Mouse (Mus musculus): Measurements from ENCODE around the gene Caskin2. TPM values are rescaled to one million over a fixed set of nuclear protein-coding genes. Genes with fewer than 3 reads are reported as not detected.

The Caskin2 gene
- polyA plus RNA-seq, 1 experiment from 2014 or later: 17.4 TPM

GRCm38 (mm10) chr11:115812533-115813420 is 662 bp downstream of the Caskin2 start:
- H3K4me1 ChIP-seq (ENCODE audit: control insufficient read depth, insufficient read depth, low read length): peaks cover 59% of the 10 kb centered on the region
- 2% methylated on average over 28 of the region's 28 CpGs for WGBS (ENCODE audit: insufficient replicate concordance)

GRCm38 (mm10) chr11:115812095-115812494 is 1.3 kb downstream of the Caskin2 start:
- no peaks in the 10 kb centered on the region for H3K27me3 ChIP-seq (ENCODE audit: control insufficient read depth, insufficient read depth, low read length)
- peaks cover 4% of the 10 kb centered on the region for H3K36me3 ChIP-seq (ENCODE audit: control insufficient read depth, insufficient read depth, low read length)
- ATAC-seq (replicated peaks; ENCODE audit: insufficient number of reproducible peaks, low FRiP score, low TSS enrichment): no peak
- peaks cover 61% of the 10 kb centered on the region for H3K4me1 ChIP-seq (ENCODE audit: control insufficient read depth, insufficient read depth, low read length)
- peak overlapping the region; percentile 91 for H3K4me2 ChIP-seq
- peak overlapping the region; percentile 89 for H3K4me3 ChIP-seq (ENCODE audit: low read depth, low read length)
- no peaks in the 10 kb centered on the region for H3K9me3 ChIP-seq (replicated peaks; ENCODE audit: control insufficient read depth, low read length)
- WGBS (ENCODE audit: insufficient replicate concordance): 24% methylated on average over 7 of the region's 7 CpGs
- H3K9ac ChIP-seq (ENCODE audit: low read depth, low read length): peak overlapping the region; percentile 81
- peak overlapping the region; percentile 82; the same call in 1 of the 2 replicates for H3K27ac ChIP-seq (ENCODE audit: low read depth, low read length)

More at GRCm38 (mm10) chr11:115812533-115813420, 662 bp downstream of the Caskin2 start:
- H3K27ac ChIP-seq (ENCODE audit: low read depth, low read length): peak overlapping the region; percentile 82
- H3K4me2 ChIP-seq: peak overlapping the region; percentile 91
- H3K9me3 ChIP-seq (replicated peaks; ENCODE audit: control insufficient read depth, low read length): no peaks in the 10 kb centered on the region
- no peaks in the 10 kb centered on the region for H3K27me3 ChIP-seq (ENCODE audit: control insufficient read depth, insufficient read depth, low read length)
- H3K4me3 ChIP-seq (ENCODE audit: low read depth, low read length): peak overlapping the region; percentile 89
- H3K9ac ChIP-seq (ENCODE audit: low read depth, low read length): peak overlapping the region; percentile 81
- peaks cover 6% of the 10 kb centered on the region; the same call in 1 of the 2 replicates for H3K36me3 ChIP-seq (ENCODE audit: control insufficient read depth, insufficient read depth, low read length)
- peak; percentile 32; the same call in 1 of the 2 replicates for ATAC-seq (replicated peaks; ENCODE audit: insufficient number of reproducible peaks, low FRiP score, low TSS enrichment)

DNA sequence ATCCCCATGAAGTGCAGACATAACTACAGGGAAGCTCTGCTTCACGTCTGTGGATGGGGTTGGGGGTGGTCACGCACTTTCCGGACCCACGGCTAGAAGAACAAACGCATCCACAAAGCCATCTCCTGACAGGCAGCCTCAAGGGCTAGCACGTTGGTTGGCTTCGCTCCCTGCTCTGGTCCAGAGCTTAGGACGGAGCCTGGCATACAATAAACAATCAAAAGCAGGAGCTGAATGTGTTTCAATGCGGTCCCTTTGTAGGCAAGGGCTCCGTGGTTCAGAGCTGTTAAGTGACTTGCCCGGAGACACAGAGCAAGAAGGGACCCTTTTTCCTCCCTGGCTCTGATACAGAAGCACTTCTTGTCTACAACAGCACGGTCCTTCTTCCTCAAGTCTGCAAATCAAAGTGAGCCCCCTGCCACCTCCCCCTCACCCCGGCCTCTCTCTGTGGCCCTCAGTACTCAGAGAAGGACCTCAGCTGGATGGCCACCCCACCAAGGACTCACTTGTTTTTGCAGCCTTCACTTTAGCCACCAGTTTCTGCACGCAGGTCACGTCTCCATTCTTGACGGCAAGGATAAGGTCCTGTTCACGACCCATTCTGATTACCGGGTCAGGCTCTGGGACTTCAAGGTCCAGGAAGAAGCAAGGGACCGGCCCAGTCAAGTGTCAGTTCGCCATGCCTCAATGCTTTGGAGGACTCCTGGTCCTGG is 1.9 kb downstream of the Caskin2 start:
- peaks cover 7% of the 10 kb centered on the region for H3K36me3 ChIP-seq (ENCODE audit: control insufficient read depth, insufficient read depth, low read length)
- 0 out of 2 replicates have a peak overlapping the region, but pooled peaks have one; percentile 82 for H3K27ac ChIP-seq (ENCODE audit: low read depth, low read length)
- peaks cover 61% of the 10 kb centered on the region for H3K4me1 ChIP-seq (ENCODE audit: control insufficient read depth, insufficient read depth, low read length)
- WGBS (ENCODE audit: insufficient replicate concordance): 70% methylated on average over 20 of the region's 20 CpGs
- peak overlapping the region; percentile 91 for H3K4me2 ChIP-seq
- ATAC-seq (replicated peaks; ENCODE audit: insufficient number of reproducible peaks, low FRiP score, low TSS enrichment): no peak
- no peaks in the 10 kb centered on the region for H3K27me3 ChIP-seq (ENCODE audit: control insufficient read depth, insufficient read depth, low read length)
- no peaks in the 10 kb centered on the region for H3K9me3 ChIP-seq (replicated peaks; ENCODE audit: control insufficient read depth, low read length)
- H3K9ac ChIP-seq (ENCODE audit: low read depth, low read length): peak overlapping the region; percentile 81
- H3K4me3 ChIP-seq (ENCODE audit: low read depth, low read length): peak overlapping the region; percentile 89

DNA sequence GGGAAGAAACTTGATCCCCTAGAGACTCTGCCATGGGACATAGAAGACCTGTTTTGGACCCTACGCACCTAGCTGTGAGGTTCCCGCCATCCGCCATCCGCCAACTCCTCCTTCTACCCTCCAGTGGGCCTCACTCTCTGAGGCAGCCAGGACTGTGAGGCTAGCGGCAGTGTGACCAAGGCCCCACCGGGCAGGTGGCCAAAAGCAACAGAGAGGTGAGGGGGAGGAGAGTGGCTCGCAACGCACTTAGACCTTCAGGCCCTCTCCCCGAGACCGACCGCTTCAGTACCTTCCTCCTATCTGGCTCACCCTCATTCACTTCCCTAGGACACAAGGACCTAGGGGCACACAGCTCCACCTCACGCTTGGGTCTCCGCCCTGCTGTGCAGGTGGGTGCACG is 3.1 kb downstream of the Caskin2 start:
- Histone ChIP-seq H3K4me3 (ENCODE audit: low read depth, low read length) (peak overlapping the region; percentile 89), H3K4me1 (ENCODE audit: control insufficient read depth, insufficient read depth, low read length) (peaks cover 56% of the 10 kb centered on the region), H3K9ac (ENCODE audit: low read depth, low read length) (peak overlapping the region; percentile 47), H3K4me2 (peak overlapping the region; percentile 91), H3K36me3 (ENCODE audit: control insufficient read depth, insufficient read depth, low read length) (peaks cover 8% of the 10 kb centered on the region), H3K27ac (ENCODE audit: low read depth, low read length) (peak overlapping the region; percentile 82), H3K27me3 (ENCODE audit: control insufficient read depth, insufficient read depth, low read length) (no peaks in the 10 kb centered on the region), H3K9me3 (replicated peaks; ENCODE audit: control insufficient read depth, low read length) (no peaks in the 10 kb centered on the region)
- WGBS (ENCODE audit: insufficient replicate concordance): 60% methylated on average over 14 of the region's 14 CpGs
- ATAC-seq (replicated peaks; ENCODE audit: insufficient number of reproducible peaks, low FRiP score, low TSS enrichment): no peak

- Histone ChIP-seq H3K4me1 (ENCODE audit: control insufficient read depth, insufficient read depth, low read length) (peaks cover 55% of the 10 kb centered on the region), H3K9me3 (replicated peaks; ENCODE audit: control insufficient read depth, low read length) (no peaks in the 10 kb centered on the region), H3K4me2 (peak overlapping the region; percentile 91), H3K36me3 (ENCODE audit: control insufficient read depth, insufficient read depth, low read length) (peaks cover 15% of the 10 kb centered on the region), H3K4me3 (ENCODE audit: low read depth, low read length) (peak overlapping the region; percentile 22), H3K9ac (ENCODE audit: low read depth, low read length) (peak overlapping the region; percentile 58; the same call in 1 of the 2 replicates), H3K27ac (ENCODE audit: low read depth, low read length) (peak overlapping the region; percentile 82), H3K27me3 (ENCODE audit: control insufficient read depth, insufficient read depth, low read length) (no peaks in the 10 kb centered on the region)
- ATAC-seq (replicated peaks; ENCODE audit: insufficient number of reproducible peaks, low FRiP score, low TSS enrichment): no peak
- 60% methylated on average over 8 of the region's 8 CpGs for WGBS (ENCODE audit: insufficient replicate concordance)
Measured at GRCm38 (mm10) chr11:115809311-115809781, 4.1 kb downstream of the Caskin2 start.

DNA sequence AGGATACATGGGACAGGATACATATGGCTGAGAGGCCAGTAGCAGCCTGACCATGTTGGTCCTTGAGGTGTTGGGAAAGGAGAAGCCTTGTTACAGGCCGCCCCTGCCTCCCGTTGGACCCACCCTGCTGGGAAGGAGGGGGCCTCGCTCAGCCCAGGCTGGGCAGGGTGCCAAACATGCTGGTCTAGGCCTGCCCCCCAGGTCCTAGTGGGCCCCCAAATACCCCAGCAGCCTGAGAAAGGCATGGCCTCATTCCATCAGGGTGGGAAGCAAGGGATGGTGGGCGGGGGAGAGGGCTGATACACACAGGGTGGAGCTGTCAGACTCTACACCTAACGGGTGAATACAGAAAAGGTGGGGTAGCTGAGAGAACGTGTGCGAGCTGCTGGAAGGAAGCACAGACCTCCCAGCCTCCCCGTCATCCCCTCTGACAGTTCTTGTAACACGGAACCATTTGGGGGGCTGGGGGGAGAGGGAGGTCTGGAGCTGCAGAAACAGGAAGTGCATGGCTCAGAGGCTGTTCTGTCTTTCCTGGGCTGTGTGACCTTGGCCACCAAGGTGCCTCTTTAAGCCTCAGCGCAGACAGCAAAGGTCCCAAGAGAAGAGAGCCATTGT is 4.6 kb downstream of the Caskin2 start:
- Histone ChIP-seq H3K4me2 (peak overlapping the region; percentile 91), H3K4me3 (ENCODE audit: low read depth, low read length) (peak overlapping the region; percentile 22; the same call in 1 of the 2 replicates), H3K9ac (ENCODE audit: low read depth, low read length) (peak overlapping the region; percentile 58), H3K27me3 (ENCODE audit: control insufficient read depth, insufficient read depth, low read length) (no peaks in the 10 kb centered on the region), H3K9me3 (replicated peaks; ENCODE audit: control insufficient read depth, low read length) (no peaks in the 10 kb centered on the region), H3K36me3 (ENCODE audit: control insufficient read depth, insufficient read depth, low read length) (peaks cover 16% of the 10 kb centered on the region), H3K4me1 (ENCODE audit: control insufficient read depth, insufficient read depth, low read length) (peaks cover 52% of the 10 kb centered on the region), H3K27ac (ENCODE audit: low read depth, low read length) (peak overlapping the region; percentile 82)
- 41% methylated on average over 10 of the region's 10 CpGs for WGBS (ENCODE audit: insufficient replicate concordance)
- peak; percentile 8; the same call in 1 of the 2 replicates for ATAC-seq (replicated peaks; ENCODE audit: insufficient number of reproducible peaks, low FRiP score, low TSS enrichment)

- Histone ChIP-seq H3K9me3 (replicated peaks; ENCODE audit: control insufficient read depth, low read length) (no peaks in the 10 kb centered on the region), H3K36me3 (ENCODE audit: control insufficient read depth, insufficient read depth, low read length) (peaks cover 25% of the 10 kb centered on the region), H3K9ac (ENCODE audit: low read depth, low read length) (no peak overlapping the region), H3K4me3 (ENCODE audit: low read depth, low read length) (no peak overlapping the region), H3K4me1 (ENCODE audit: control insufficient read depth, insufficient read depth, low read length) (peaks cover 52% of the 10 kb centered on the region), H3K4me2 (no peak overlapping the region), H3K27me3 (ENCODE audit: control insufficient read depth, insufficient read depth, low read length) (no peaks in the 10 kb centered on the region), H3K27ac (ENCODE audit: low read depth, low read length) (peak overlapping the region; percentile 82; the same call in 1 of the 2 replicates)
- 80% methylated on average over 11 of the region's 11 CpGs for WGBS (ENCODE audit: insufficient replicate concordance)
- ATAC-seq (replicated peaks; ENCODE audit: insufficient number of reproducible peaks, low FRiP score, low TSS enrichment): no peak
Measured at GRCm38 (mm10) chr11:115807971-115808370, 5.5 kb downstream of the Caskin2 start.

- H3K4me3 ChIP-seq (ENCODE audit: low read depth, low read length): no peak overlapping the region
- ATAC-seq (replicated peaks; ENCODE audit: insufficient number of reproducible peaks, low FRiP score, low TSS enrichment): no peak
- H3K27me3 ChIP-seq (ENCODE audit: control insufficient read depth, insufficient read depth, low read length): no peaks in the 10 kb centered on the region
- H3K27ac ChIP-seq (ENCODE audit: low read depth, low read length): no peak overlapping the region
- no peaks in the 10 kb centered on the region for H3K9me3 ChIP-seq (replicated peaks; ENCODE audit: control insufficient read depth, low read length)
- no peak overlapping the region for H3K4me2 ChIP-seq
- 81% methylated on average over 6 of the region's 6 CpGs for WGBS (ENCODE audit: insufficient replicate concordance)
- H3K4me1 ChIP-seq (ENCODE audit: control insufficient read depth, insufficient read depth, low read length): peaks cover 47% of the 10 kb centered on the region
- H3K36me3 ChIP-seq (ENCODE audit: control insufficient read depth, insufficient read depth, low read length): peaks cover 31% of the 10 kb centered on the region
- H3K9ac ChIP-seq (ENCODE audit: low read depth, low read length): no peak overlapping the region
Measured at GRCm38 (mm10) chr11:115807306-115807705, 6.1 kb downstream of the Caskin2 start.
